Mouse (Mus musculus) lung, embryonic 16.5 days (tissue): ENCODE results near the gene Olfr1014. TPM values are rescaled to one million over a fixed set of nuclear protein-coding genes. Genes with fewer than 3 reads are reported as not detected.

Experiments
- polyA plus RNA-seq: library from polyadenylated mRNA; unstranded; fragments of >200 nt; fragmentation: Nextera tagmentation; extraction: Ambion mirVana; gene quantifications from 2 replicates; pipeline ENCODE4 v1.2.1, GENCODE M21; 2015

Gene Olfr1014
- polyA plus RNA-seq, 1 experiment from 2014 or later, result not detected

Other genes starting within 250 kb of the Olfr1014 start
- not detected in 2 replicates for gene Olfr996, start 193.5 kb upstream of the Olfr1014 start, polyA plus RNA-seq
- gene Olfr998, start 183.8 kb upstream of the Olfr1014 start, polyA plus RNA-seq, result not detected in 2 replicates
- not detected in 2 replicates for gene Olfr1000, start 160.8 kb upstream of the Olfr1014 start, polyA plus RNA-seq
- not detected in 2 replicates for gene Olfr1002, start 122.0 kb upstream of the Olfr1014 start, polyA plus RNA-seq
- not detected in 2 replicates for gene Olfr154, start 108.3 kb upstream of the Olfr1014 start, polyA plus RNA-seq
- gene Olfr1006, start 93.9 kb upstream of the Olfr1014 start, polyA plus RNA-seq, result not detected in 2 replicates
- gene Olfr1008, start 83.3 kb upstream of the Olfr1014 start, polyA plus RNA-seq, result not detected in 2 replicates
- gene Olfr1009, start 57.3 kb upstream of the Olfr1014 start, polyA plus RNA-seq, result not detected in 2 replicates
- not detected in 2 replicates for gene Olfr1012, start 9.9 kb upstream of the Olfr1014 start, polyA plus RNA-seq
- gene Olfr1013, start 5.6 kb upstream of the Olfr1014 start, polyA plus RNA-seq, result not detected in 2 replicates
- not detected in 2 replicates for gene Olfr1015, start 9.3 kb downstream of the Olfr1014 start, polyA plus RNA-seq
- gene Olfr1016, start 29.8 kb downstream of the Olfr1014 start, polyA plus RNA-seq, result not detected in 2 replicates
- not detected in 2 replicates for gene Olfr1018, start 45.8 kb downstream of the Olfr1014 start, polyA plus RNA-seq
- not detected in 2 replicates for gene Olfr1019, start 72.8 kb downstream of the Olfr1014 start, polyA plus RNA-seq
- not detected in 2 replicates for gene Olfr1020, start 74.3 kb downstream of the Olfr1014 start, polyA plus RNA-seq
- not detected in 2 replicates for gene Olfr1022, start 95.9 kb downstream of the Olfr1014 start, polyA plus RNA-seq
- gene Olfr1023, start 112.9 kb downstream of the Olfr1014 start, polyA plus RNA-seq, result not detected in 2 replicates
- not detected in 2 replicates for gene Olfr1024, start 132.3 kb downstream of the Olfr1014 start, polyA plus RNA-seq
- gene Olfr1025-ps1, start 142.5 kb downstream of the Olfr1014 start, polyA plus RNA-seq, result not detected in 2 replicates
- gene Olfr1026, start 148.8 kb downstream of the Olfr1014 start, polyA plus RNA-seq, result not detected in 2 replicates
- gene Olfr1028, start 177.7 kb downstream of the Olfr1014 start, polyA plus RNA-seq, result not detected in 2 replicates
- gene Olfr1029, start 201.2 kb downstream of the Olfr1014 start, polyA plus RNA-seq, result not detected in 2 replicates
- gene Olfr1030, start 206.6 kb downstream of the Olfr1014 start, polyA plus RNA-seq, result not detected in 2 replicates
- not detected in 2 replicates for gene Olfr1031, start 217.6 kb downstream of the Olfr1014 start, polyA plus RNA-seq
- not detected in 2 replicates for gene Olfr1032, start 232.8 kb downstream of the Olfr1014 start, polyA plus RNA-seq
- 3.9 and 5.5 TPM in 2 replicates for gene Olfr1033, start 247.9 kb downstream of the Olfr1014 start, polyA plus RNA-seq